Mouse (Mus musculus) left cerebral cortex, adult 9 months (tissue): ENCODE data around the gene Atp10b.

Experiments
- DNase-seq, 2 experiments: peaks; one replicate each; pipeline ENCODE4 v3.0.0; 2022; ENCODE audit warnings: low spot score in 2 of 2

Atp10b gene

DNA sequence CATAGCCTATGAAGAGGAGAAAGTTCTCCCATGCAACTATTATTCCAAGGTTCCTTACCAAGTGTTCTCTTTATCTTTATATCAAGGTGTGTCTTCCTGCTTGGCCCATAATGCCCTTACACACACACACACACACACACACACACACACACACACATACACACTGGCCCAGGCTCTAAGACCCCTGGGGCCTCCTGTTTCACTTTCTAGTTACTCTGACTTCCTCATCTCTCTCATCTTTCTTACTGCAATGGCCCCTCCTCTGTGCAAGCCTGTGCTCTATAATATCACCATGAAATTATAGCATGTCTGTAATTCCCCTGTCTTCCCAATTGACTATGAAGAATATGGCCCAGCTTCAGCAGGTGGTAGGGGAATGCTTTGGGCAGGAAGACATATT, 49.7 kb downstream of the Atp10b start:
- no peak for DNase-seq

DNA sequence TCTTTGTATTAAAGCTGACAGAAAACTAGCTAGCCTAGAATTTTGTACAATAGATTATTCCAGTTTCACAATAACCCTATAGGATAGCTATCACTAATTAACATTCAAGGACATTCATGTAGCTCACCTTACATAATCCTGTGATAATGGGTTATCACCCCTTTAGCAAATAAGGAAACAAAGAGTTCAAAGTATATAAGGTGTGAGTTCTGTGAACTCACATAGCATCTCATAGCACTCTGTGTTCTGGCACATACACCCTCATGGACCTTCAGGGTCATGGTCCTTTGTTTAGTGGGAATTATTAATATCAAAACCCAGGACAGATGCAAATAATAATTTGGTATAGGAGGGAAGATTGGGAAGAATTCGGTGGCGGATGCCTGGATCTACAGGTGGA, 50.4 kb downstream of the Atp10b start:
- DNase-seq = no peak

DNA sequence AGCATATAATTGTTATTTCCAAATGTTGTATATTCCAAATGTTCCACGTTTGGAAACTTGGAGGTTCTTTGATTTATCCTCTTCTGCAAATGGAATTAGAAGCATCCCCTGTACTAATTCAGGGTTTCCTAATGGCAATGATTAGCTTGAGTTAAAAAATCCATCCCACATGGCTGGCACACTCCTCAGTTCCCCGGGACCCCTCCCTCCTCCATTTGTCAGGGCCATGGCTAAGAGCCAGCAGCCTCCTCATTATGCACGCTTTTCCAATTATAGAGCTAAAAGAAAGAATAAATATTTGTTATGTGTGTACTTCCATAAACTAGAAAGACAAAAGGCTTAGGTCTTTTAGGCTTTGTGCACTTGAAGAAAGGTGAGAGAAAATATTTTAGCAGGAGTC, 53.9 kb downstream of the Atp10b start:
- no peak for DNase-seq

DNA sequence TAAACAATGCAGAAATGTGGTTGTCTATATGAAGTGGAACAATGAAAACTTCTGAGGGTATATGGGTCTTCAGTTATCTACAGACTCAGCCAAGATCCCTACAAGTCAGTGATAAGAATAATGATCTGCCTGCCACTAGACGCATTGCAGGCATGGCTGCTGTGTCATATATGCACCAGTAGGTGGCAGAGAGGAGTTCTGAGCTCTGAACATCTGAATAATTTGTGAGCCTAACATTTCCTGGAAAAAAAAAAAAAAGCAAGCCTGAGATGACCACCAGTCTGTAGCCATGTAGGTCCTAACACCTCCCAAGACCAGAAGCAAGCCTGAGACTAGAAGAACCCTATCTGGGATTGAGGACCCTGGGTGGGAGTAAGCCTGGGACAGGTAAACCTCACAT, 63.5 kb downstream of the Atp10b start:
- DNase-seq = no peak

DNA sequence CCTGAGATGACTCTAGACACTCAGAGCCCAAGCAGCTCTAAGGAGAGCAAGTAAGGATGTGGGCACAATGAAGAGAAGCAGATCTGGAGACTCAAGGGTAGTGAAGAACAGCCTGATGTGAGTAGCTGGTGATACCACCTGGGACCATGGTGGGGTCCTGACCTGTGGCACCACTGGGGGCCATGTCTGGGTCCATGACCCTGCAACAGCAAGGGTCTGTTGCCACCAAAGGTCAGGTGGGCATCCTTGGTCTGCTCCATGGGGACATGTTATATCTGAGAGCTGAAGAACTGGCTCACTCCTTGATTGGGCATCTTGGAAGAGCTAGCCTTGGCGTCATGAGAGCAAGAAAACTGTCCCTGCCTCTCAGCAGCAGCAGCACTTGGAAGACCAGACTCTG, 64.1 kb downstream of the Atp10b start:
- DNase-seq = no peak

DNA sequence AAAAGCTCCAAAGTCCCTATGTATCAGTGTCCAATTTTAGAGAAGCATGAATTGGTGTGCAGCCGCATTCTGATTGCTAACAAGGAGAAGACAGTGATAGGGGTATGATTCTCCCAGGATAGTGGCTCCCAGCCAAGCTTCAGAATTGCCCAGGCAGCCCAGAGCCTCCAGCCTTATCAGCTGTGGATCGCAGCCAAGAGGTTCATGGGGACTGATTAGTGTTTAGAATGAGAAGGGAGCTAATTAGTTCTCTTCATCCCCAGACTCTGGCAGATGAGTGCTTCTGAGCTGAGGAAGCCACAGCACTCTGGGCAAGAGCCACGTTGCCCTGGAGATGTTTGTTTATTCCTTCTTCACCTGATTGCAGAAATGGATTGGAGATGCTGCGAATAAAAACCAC, 67.3 kb downstream of the Atp10b start:
- peak; percentile 15 to 50 for DNase-seq

DNA sequence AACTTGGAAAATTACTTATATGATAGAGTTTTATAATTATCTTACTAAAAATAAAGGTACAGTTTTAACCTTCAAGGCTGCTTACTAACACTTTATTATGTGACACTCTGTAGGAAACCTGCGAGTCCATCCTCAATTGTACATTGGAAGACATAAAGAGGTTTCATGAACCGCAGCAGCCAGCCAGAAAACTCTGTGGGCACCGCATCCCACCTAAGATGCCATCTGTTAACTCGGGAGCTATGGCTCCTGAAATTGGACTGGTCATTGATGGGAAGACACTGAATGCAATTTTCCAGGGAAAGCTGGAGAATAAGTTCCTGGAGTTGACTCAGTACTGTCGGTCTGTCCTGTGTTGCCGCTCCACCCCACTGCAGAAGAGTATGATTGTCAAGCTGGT, 80.6 kb downstream of the Atp10b start:
- no peak for DNase-seq

DNA sequence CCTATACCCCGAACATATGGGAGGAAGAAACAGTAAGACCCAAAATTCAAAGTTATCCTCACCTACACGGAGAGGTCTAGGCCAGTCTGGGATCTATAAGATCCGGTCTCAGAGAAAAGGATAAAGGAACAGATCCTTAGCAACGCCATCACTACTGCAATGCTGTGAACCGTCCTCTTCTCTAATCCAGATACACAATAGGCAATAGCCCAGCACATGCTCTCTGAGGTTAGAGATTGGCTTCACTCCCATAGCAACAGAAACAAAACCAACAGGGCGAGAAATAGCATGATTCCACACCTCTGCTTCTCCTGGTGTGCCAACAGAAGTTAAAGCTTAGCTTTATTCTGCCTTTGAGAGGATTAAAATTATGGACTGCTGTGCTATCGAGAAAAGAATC, 82.4 kb downstream of the Atp10b start:
- DNase-seq = no peak

DNA sequence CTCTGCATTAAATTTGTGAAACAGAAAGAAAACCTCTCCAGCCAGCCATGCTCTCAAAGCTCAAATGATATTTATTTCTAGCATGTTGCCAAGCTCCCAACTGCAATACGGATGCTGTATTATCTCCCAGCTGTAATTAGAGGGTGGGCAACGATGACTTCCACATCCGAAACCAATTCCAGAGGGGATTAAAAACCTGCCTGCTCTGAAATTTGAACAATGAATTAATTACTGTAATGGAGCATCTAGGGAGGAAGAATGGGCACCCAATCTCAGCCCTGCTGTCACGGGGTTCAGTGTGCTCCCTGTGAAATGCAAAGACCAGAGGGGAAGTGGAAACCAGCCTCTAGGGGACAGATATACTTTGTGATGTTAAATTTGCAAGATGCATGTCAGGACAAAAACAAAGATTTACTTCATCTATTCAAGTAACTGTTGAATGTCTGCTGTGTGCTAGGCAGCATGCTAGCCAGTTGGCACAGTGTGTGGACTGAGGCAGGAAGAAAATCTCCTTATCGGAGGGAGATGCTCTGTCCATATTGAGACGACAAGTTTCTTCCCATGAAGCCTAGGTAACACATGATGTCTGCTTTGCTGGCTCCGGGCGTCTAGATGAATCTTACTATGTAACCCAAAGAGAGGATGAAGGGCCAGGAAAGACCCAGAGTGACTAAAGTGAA, 86.8 kb downstream of the Atp10b start:
- DNase-seq = no peak

DNA sequence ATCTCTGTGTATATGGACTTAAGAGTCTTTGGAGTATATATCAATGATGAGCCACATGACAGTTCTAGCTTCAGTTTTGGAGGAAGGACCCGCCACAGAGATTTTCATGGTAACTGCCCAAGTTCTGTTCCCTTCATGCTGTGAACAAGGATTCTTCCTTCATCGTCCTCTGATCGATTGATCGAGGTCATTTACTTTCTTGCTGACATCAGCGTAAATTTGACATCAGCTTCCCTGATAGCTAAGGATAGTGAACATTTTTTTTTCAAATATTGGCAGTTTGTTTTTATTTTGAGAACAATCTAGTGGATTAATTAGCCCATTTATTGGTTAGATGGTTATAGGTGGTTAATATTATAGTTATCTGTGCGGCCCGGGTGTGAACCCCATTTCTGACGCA, 90.1 kb downstream of the Atp10b start:
- no peak for DNase-seq

DNA sequence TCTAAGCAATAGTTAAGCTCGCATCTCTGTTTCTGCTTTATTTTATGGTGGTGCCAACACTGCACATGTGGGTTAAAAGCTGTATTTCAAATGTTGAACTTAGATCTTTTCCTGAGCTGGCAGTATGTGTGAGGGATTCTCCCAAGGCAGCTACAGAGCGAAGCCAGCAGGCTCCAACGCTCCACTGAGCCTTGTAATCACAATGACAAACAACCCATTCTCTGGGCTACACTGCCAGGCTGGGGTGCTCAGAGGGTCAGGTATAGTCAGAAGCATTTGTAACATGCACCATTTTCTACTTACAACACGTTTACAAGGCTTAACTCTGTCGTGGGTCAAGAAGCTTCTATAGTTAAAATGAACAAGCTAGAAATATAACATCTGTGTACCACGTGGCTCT, 103.4 kb downstream of the Atp10b start:
- no peak for DNase-seq

DNA sequence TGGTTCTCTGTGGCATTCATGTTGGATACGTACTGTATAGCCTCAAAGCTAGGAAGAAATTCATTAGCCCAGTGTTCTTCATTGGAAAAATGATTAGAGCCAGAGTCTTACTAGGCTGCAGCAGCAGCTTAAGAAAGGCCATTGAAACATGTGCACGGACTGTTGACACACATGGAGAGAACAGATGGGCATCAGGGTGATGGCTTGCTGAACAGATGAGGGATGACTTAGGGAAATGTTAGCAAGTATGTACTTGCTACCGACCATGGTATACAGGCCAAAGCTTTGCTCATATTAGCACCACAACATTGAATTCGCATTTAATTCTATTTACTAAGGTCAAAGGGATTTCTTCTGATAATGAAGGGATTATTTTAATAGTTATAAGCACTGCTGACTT, 105.6 kb downstream of the Atp10b start:
- DNase-seq = no peak

DNA sequence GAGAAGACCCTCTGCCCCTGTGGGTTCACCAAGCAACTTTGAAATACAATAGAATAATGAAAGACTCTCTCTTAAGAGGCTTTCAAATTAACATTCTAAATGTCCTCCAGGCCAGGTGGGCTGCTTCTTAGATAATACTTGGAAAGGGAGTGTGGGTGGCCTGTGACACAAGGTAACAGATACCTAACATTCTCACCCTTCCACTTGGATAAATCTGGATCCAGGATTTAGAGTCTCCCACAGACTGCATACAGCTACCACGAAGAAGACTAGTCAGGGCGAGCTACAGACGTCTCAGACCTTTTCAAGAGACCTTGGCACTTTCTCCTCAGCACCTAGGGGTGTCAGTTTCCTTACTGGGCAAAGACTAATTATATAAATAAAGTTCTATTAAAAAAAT, 107.6 kb downstream of the Atp10b start:
- DNase-seq = no peak

DNA sequence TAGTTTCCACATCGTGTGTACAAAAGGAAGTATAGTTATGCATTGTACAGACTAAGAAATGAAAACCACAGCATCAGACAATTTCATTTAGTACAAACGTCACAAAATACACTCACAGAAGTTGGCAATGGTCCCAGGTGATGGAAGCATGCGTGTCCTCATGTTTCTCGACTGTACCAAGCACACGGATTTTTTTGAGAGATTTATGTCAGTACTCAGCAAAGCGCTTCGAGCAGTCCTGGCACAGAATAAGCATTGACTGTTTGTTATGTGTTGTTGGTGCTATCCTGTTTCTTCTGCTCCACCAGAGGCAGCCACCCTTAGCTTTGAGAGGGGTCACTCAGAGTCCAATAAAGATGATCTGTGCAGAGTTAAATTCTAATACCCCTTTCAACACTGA, 108.1 kb downstream of the Atp10b start:
- no peak for DNase-seq

DNA sequence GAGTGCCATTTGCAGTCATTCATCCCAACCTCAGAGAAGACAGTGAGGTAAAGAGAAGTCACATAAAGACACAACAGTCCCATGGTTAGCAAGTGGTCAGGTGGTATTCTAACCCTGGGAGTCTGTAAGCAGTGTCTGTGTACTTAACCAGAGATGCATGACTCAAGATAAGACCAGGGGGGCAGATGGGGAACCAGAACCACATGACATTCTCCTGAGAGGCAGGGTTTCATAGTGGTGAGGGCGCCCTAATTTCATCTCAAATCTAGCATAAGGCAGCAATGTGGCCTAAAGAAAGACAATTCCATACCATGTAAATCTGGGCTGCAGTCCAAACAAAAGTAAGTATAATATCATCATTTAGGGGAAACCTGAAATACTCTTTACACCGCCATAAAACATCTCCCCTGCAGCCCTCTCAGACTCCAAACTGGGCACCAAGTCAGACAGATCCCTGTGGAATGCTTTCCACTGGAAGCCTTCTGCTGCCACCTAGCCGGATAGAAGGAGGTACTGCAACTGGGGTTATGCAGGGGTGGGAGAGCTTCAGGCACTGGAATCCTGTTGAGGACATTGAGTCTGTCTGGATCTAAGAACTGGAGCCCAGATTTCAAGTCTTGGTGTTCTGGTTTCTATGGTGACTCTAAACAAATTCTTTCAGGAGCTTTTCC, 114.0 kb downstream of the Atp10b start:
- peak in 1 of 2 experiments; percentile 72 for DNase-seq

DNA sequence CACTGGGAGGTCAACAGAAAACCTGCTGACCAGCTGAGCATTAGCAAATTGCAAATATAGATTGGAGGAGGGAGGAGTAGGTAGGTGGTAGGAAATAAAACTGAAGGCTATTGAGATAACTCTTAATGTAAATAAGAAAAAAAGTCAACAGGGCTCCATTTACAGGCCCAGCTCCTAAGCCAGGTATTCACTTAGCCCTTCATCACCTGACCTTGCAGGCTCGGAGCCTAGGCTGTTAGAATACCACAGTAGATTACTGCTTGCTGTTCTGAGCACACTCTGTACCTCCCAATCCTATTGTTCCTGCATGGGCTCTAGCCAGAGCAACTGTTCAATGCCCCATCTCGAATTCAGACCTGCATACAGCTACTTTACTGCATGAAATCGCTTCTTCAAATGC, 117.8 kb downstream of the Atp10b start:
- DNase-seq = no peak

DNA sequence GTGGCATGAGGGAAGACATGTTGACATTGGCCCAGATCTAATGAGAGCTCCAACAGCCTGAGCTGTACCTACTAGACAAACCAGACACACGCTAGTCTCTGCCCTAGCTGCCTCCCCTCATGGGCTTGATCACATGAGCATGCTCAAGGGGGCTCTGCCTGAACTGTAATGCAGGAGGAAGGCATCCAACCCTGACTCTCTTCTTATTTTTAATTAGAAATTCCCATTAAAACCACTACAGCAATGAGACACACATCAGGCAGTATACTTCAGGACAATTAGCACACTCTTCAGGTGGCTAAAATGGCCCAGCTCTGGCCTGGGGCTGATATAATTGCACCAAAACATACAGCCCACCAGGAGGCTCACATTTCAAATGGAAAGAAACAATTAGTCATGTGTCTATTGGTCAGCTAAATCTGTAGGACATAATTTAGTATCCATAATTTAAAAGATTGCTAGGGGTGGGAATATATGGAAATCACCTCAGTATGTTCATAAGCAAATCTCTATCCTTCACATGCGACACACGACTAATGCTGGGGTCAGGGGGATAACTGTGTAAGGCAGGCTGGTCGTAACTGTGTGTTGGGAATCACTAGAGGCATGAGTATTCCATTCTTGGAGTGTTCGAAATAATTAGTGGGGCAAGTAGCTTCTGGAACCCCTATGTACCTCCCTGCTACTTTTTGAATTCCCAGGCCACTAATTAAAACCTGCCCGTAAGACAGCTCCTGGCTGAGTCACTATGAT, 120.0 kb downstream of the Atp10b start:
- DNase-seq = no peak

DNA sequence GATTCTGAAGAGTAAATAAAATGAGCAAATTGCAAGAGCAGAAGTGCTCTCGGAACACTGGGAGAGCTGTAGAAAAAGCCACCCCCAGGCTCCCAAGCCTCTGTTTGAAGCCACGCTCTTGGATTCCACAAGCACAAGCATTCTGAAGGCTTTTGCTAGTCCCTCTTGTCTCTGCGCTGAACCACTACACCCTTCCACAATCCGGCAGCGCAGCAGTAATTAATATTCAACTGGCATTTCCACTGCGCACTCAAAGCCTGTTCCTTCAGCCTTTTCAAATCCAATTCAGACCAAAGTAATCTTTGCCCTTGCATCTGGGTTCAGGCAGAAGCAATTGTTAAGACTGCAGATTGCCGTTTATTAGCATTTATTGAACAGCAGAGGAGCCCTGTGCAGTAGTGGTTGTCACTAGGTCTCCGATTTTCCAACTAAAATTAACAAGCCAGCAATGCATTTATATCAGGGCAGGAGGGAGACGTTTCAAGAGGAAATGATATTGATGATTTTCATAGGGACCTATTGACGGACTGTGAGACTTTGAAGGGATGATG, 120.7 kb downstream of the Atp10b start:
- peak in 1 of 2 experiments; percentile 15 for DNase-seq

DNA sequence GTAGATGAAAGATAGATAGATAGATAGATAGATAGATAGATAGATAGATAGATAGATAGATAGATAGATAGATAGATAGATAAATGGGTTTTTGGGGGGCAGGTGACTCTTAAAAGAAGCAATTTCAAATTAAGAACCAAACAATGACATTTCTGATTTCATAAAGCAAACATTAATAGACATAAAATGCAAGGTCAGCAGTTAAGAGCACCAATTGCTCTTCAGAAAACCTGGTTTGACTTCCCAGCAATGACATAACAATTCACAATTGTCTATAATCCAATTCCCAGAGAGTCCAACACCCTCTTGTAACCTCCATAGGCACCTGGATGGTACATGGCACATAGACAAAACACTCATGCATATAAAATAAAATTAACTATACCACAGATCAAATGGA, 124.2 kb downstream of the Atp10b start:
- no peak for DNase-seq

DNA sequence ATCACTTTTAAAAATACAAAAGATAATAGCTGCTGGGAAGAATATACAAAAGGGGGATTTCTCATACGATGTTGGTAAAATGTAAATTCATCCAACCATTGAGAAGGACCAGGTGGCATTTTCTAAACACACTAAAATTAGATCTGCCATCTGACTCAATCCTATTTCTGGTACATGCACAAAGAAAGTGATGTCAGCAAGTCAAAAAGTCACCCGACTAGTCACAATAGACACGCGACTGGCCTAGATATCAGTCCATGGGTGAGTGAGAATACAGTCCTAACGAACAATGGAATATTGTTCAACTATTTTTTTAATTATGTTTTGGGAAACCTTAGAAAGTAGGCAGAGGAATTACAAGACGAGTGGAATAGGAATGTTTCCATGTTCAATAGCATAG, 147.9 kb downstream of the Atp10b start:
- DNase-seq = no peak

DNA sequence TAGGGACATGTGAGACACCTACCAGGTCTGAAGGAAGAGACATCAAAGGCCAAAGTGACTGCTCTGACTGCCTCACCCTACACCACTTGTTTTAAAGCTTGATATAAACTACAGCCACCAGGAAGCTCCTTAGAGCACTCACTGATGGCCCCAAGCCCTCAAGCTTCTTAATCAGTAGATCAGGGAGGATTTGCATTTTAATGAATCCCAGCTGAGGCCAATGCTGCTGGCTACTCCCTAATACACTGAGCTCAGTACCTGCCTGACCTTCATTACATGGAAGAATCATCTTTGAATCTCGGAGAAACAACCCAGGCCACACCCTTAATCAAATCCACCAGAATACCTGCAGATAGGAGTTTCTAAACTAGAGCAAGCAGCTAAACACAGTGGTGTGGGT, 161.3 kb downstream of the Atp10b start:
- no peak for DNase-seq
